Mouse (Mus musculus) heart, postnatal 0 days (tissue): ENCODE results near the gene Gbp5. TPM values are rescaled to one million over a fixed set of nuclear protein-coding genes. Genes with fewer than 3 reads are reported as not detected.
A peak's percentile ranks its signal among the peaks of the same experiment; 100 is the strongest.
"Not testable (repeated sequence)": the region's sequence is repeated elsewhere in the genome, so short reads cannot be mapped to it uniquely, and the experiment has no call there.

Experiments used
- ATAC-seq: fragments of 200-750 bp; cut with Nextera tagmentation; 2 replicates; pipeline ENCODE4 v1.8.0; 2017; ENCODE audit warnings: low read depth, moderate number of reproducible peaks, moderate library complexity; ENCODE audit not compliant: insufficient read depth
- DNase-seq: peaks from one replicate; pipeline ENCODE4 v3.0.0-alpha.2; 2016; ENCODE audit warnings: low spot score
- H3K27ac ChIP-seq: fragments of 300-500 bp; sonication (generic); 2 replicates; pipeline ENCODE4 v1.5.1; 2014; ENCODE audit warnings: low read depth, mild to moderate bottlenecking
- H3K27me3 ChIP-seq: fragments of 300-500 bp; sonication (generic); 2 replicates; pipeline ENCODE4 v1.6.1; 2014; ENCODE audit warnings: low read length, mixed read lengths; ENCODE audit not compliant: control insufficient read depth, insufficient read depth
- H3K36me3 ChIP-seq: fragments of 300-500 bp; sonication (generic); replicated peaks from 2 replicates; pipeline ENCODE4 v1.6.1; 2014; ENCODE audit warnings: low read length, mixed read lengths; ENCODE audit not compliant: control insufficient read depth, insufficient read depth
- H3K4me1 ChIP-seq: fragments of 300-500 bp; sonication (generic); 2 replicates; pipeline ENCODE4 v1.6.1; 2014; ENCODE audit warnings: antibody characterized with exemption; ENCODE audit not compliant: control insufficient read depth, insufficient read depth
- H3K4me2 ChIP-seq: fragments of 300-500 bp; sonication (generic); 2 replicates; pipeline ENCODE4 v1.6.1; 2014; ENCODE audit warnings: low read depth, mild to moderate bottlenecking, low read length, moderate library complexity
- H3K4me3 ChIP-seq: fragments of 300-500 bp; sonication (generic); 2 replicates; pipeline ENCODE4 v1.5.1; 2014; ENCODE audit warnings: low read depth, low read length
- H3K9ac ChIP-seq: fragments of 300-500 bp; sonication (generic); replicated peaks from 2 replicates; pipeline ENCODE4 v1.6.1; 2014; ENCODE audit warnings: low read depth, low read length, mixed read lengths
- H3K9me3 ChIP-seq: fragments of 300-500 bp; sonication (generic); replicated peaks from 2 replicates; pipeline ENCODE4 v1.6.1; 2016; ENCODE audit warnings: low read length; ENCODE audit not compliant: control insufficient read depth
- CTCF ChIP-seq: IDR thresholded peaks from 2 replicates; pipeline ENCODE4 v1.5.1; 2016; ENCODE audit warnings: antibody characterized with exemption, control low read depth, low read depth
- EP300 ChIP-seq: IDR thresholded peaks from 2 replicates; pipeline ENCODE4 v1.6.1; 2016; ENCODE audit warnings: antibody characterized with exemption, low read depth
- WGBS: fragments of 180-500 bp; shearing (Covaris S2); extraction: QIAGEN DNeasy Blood & Tissue Kit; methylation state at CpG from one replicate; pipeline ENCODE4 v1.1.7; 2014; 5-methylcytosine and 5-hydroxymethylcytosine counted together
- polyA plus RNA-seq: library from polyadenylated mRNA; unstranded; fragments of >200 nt; fragmentation: Nextera tagmentation; extraction: Ambion mirVana; gene quantifications from 2 replicates; pipeline ENCODE4 v1.2.1, GENCODE M21; 2015
- total RNA-seq: library from RNA; depleted of rRNA; stranded (reverse); fragments of >200 nt; gene quantifications from 2 replicates; pipeline ENCODE4 v1.2.3, GENCODE M21; 2014; ENCODE audit warnings: low replicate concordance; rRNA removed

The Gbp5 gene
- total and polyA plus RNA-seq, 2 experiments from 2014 or later: 0.44 to 4.4 TPM

- peak overlapping the region; percentile 61 for H3K4me2 ChIP-seq
- no peaks in the 10 kb centered on the region for H3K4me1 ChIP-seq
- peak overlapping the region; percentile 82 for H3K27ac ChIP-seq
- H3K36me3 ChIP-seq: no peaks in the 10 kb centered on the region
- H3K9me3 ChIP-seq: no peaks in the 10 kb centered on the region
- H3K9ac ChIP-seq: peak overlapping the region; percentile 54
- DNase-seq: peak; percentile 84
- 10% methylated on average over 12 of the region's 12 CpGs for WGBS
- H3K27me3 ChIP-seq: no peaks in the 10 kb centered on the region
- ATAC-seq: peak; percentile 81
- peak overlapping the region; percentile 60 for H3K4me3 ChIP-seq
- TF ChIP-seq EP300: no peak
- TF ChIP-seq CTCF: peak; percentile 99
These were observed 66.6 kb downstream of the Gbp5 start for GRCm38 (mm10) chr3:142560296-142560948.

- no peaks in the 10 kb centered on the region for H3K36me3 ChIP-seq
- H3K27ac ChIP-seq: no peak overlapping the region
- DNase-seq: no peak
- peak overlapping the region; percentile 61 for H3K4me2 ChIP-seq
- no peak overlapping the region for H3K4me3 ChIP-seq
- H3K4me1 ChIP-seq: no peaks in the 10 kb centered on the region
- TF ChIP-seq CTCF (no peak), EP300 (no peak)
- 73% methylated on average over 14 of the region's 14 CpGs for WGBS
- no peaks in the 10 kb centered on the region for H3K9me3 ChIP-seq
- H3K9ac ChIP-seq: no peak overlapping the region
- H3K27me3 ChIP-seq: no peaks in the 10 kb centered on the region
- ATAC-seq: no peak
These were observed 67.4 kb downstream of the Gbp5 start for GRCm38 (mm10) chr3:142561045-142561646.

- Histone ChIP-seq H3K4me2 (no peak overlapping the region; the same call in 1 of the 2 replicates), H3K4me3 (no peak overlapping the region), H3K9ac (no peak overlapping the region), H3K36me3 (no peaks in the 10 kb centered on the region), H3K27me3 (no peaks in the 10 kb centered on the region), H3K9me3 (no peaks in the 10 kb centered on the region), H3K27ac (no peak overlapping the region), H3K4me1 (no peaks in the 10 kb centered on the region)
- 71% methylated on average over 7 of the region's 7 CpGs for WGBS
- no peak for TF ChIP-seq EP300
- TF ChIP-seq CTCF: no peak
- DNase-seq (no peak), ATAC-seq (no peak)
These were observed 67.9 kb downstream of the Gbp5 start for GRCm38 (mm10) chr3:142561666-142562065.

- H3K9ac ChIP-seq, ATAC-seq, H3K4me3 ChIP-seq, H3K36me3 ChIP-seq, H3K4me2 ChIP-seq, H3K9me3 ChIP-seq, H3K4me1 ChIP-seq, DNase-seq, H3K27ac ChIP-seq, H3K27me3 ChIP-seq: not testable (repeated sequence)
- WGBS: 60% methylated on average over 5 of the region's 5 CpGs
These were observed 73.7 kb downstream of the Gbp5 start for GRCm38 (mm10) chr3:142567490-142567889.

- H3K4me1 ChIP-seq: no peaks in the 10 kb centered on the region
- H3K4me2 ChIP-seq: no peak overlapping the region
- DNase-seq: no peak
- TF ChIP-seq EP300: no peak
- no peak for TF ChIP-seq CTCF
- no peaks in the 10 kb centered on the region for H3K27me3 ChIP-seq
- no peak overlapping the region for H3K4me3 ChIP-seq
- H3K27ac ChIP-seq: no peak overlapping the region
- no peak for ATAC-seq
- no peak overlapping the region for H3K9ac ChIP-seq
- H3K9me3 ChIP-seq: no peaks in the 10 kb centered on the region
- no peaks in the 10 kb centered on the region for H3K36me3 ChIP-seq
- WGBS: 90% methylated on average over 4 of the region's 4 CpGs
These were observed 77.0 kb downstream of the Gbp5 start for GRCm38 (mm10) chr3:142570738-142571137.

Other genes starting within 250 kb of the Gbp5 start
- 512 and 650 TPM in 2 replicates for gene Pdlim5, start 98.3 kb upstream of the Gbp5 start, total RNA-seq
- 336 and 367 TPM in 2 replicates for gene Pdlim5, start 98.3 kb upstream of the Gbp5 start, polyA plus RNA-seq
- gene Gbp7, start 36.4 kb downstream of the Gbp5 start, total RNA-seq: 5.4 and 6.0 TPM in 2 replicates
- gene Gbp7, start 36.4 kb downstream of the Gbp5 start, polyA plus RNA-seq: 5.3 and 5.4 TPM in 2 replicates
- 14.4 and 30.1 TPM in 2 replicates for gene Gbp3, start 66.0 kb downstream of the Gbp5 start, total RNA-seq
- gene Gbp3, start 66.0 kb downstream of the Gbp5 start, polyA plus RNA-seq: 5.3 and 6.0 TPM in 2 replicates
- gene Gbp2b, start 100.9 kb downstream of the Gbp5 start, total RNA-seq: not detected in 2 replicates
- not detected in 2 replicates for gene Gbp2b, start 100.9 kb downstream of the Gbp5 start, polyA plus RNA-seq
- gene Gbp2, start 126.6 kb downstream of the Gbp5 start, total RNA-seq: 6.6 and 17.2 TPM in 2 replicates
- 3.0 and 3.6 TPM in 2 replicates for gene Gbp2, start 126.6 kb downstream of the Gbp5 start, polyA plus RNA-seq
- gene Kyat3, start 207.1 kb downstream of the Gbp5 start, total RNA-seq: 19.5 and 21.6 TPM in 2 replicates
- gene Kyat3, start 207.1 kb downstream of the Gbp5 start, polyA plus RNA-seq: 11.2 and 12.8 TPM in 2 replicates